Mouse (Mus musculus): ENCODE measurements around the gene Rela. TPM values are rescaled to one million over a fixed set of nuclear protein-coding genes. Genes with fewer than 3 reads are reported as not detected.

Gene Rela
- polyA plus RNA-seq, 1 experiment, result 56.5 TPM

GRCm38 (mm10) chr19:5638416-5639005 lies 1.2 kb downstream of the Rela start:
- Histone ChIP-seq H3K79me3 (ENCODE audit: low read depth) (peaks cover 12% of the 10 kb centered on the region), H3K27me3 (ENCODE audit: control insufficient read depth, insufficient read depth, insufficient read length) (no peaks in the 10 kb centered on the region), H3ac (ENCODE audit: control insufficient read depth, insufficient read length, low read depth) (peak overlapping the region; percentile 66), H3K36me3 (ENCODE audit: control insufficient read depth, insufficient read depth) (peaks cover 48% of the 10 kb centered on the region), H3K4me3 (ENCODE audit: insufficient read depth, poor library complexity, severe bottlenecking) (peak overlapping the region; percentile 75), H3K79me2 (ENCODE audit: control insufficient read depth, insufficient read depth) (peaks cover 28% of the 10 kb centered on the region)
- no peak for TF ChIP-seq MAX (IDR thresholded peaks at IDR 0.05)
- TF ChIP-seq CEBPB (IDR thresholded peaks at IDR 0.05; ENCODE audit: low read depth), result no peak
- no peak for TF ChIP-seq MYOD1 (IDR thresholded peaks at IDR 0.05; ENCODE audit: control insufficient read depth, insufficient read length, low read depth)
- TF ChIP-seq FOSL1 (IDR thresholded peaks at IDR 0.05; ENCODE audit: insufficient read depth, low read length, poor library complexity, severe bottlenecking), result no peak
- no peak for TF ChIP-seq USF1 (IDR thresholded peaks at IDR 0.05; ENCODE audit: low read depth)
- no peak for TF ChIP-seq CTCF (IDR thresholded peaks at IDR 0.05; ENCODE audit: control insufficient read depth, insufficient read depth, insufficient read length)
- no peak for TF ChIP-seq MYOG (IDR thresholded peaks at IDR 0.05; ENCODE audit: control insufficient read depth, extremely low read depth, insufficient read length)

GRCm38 (mm10) chr19:5640339-5640738 lies 3.1 kb downstream of the Rela start:
- no peak overlapping the region for H3K4me3 ChIP-seq (ENCODE audit: insufficient read depth, poor library complexity, severe bottlenecking)
- peaks cover 65% of the 10 kb centered on the region for H3K36me3 ChIP-seq (ENCODE audit: control insufficient read depth, insufficient read depth)
- H3K79me2 ChIP-seq (ENCODE audit: control insufficient read depth, insufficient read depth), result peaks cover 28% of the 10 kb centered on the region
- no peaks in the 10 kb centered on the region for H3K27me3 ChIP-seq (ENCODE audit: control insufficient read depth, insufficient read depth, insufficient read length)
- peaks cover 12% of the 10 kb centered on the region for H3K79me3 ChIP-seq (ENCODE audit: low read depth)
- no peak overlapping the region for H3ac ChIP-seq (ENCODE audit: control insufficient read depth, insufficient read length, low read depth)
- TF ChIP-seq MAX (IDR thresholded peaks at IDR 0.05) (no peak), MYOD1 (IDR thresholded peaks at IDR 0.05; ENCODE audit: control insufficient read depth, insufficient read length, low read depth) (no peak)

- no peak overlapping the region for H3ac ChIP-seq (ENCODE audit: control insufficient read depth, insufficient read length, low read depth)
- H3K4me3 ChIP-seq (ENCODE audit: insufficient read depth, poor library complexity, severe bottlenecking), result no peak overlapping the region
- H3K36me3 ChIP-seq (ENCODE audit: control insufficient read depth, insufficient read depth), result peaks cover 72% of the 10 kb centered on the region
- H3K79me3 ChIP-seq (ENCODE audit: low read depth), result peaks cover 12% of the 10 kb centered on the region
- peaks cover 28% of the 10 kb centered on the region for H3K79me2 ChIP-seq (ENCODE audit: control insufficient read depth, insufficient read depth)
- no peaks in the 10 kb centered on the region for H3K27me3 ChIP-seq (ENCODE audit: control insufficient read depth, insufficient read depth, insufficient read length)
- no peak for TF ChIP-seq CTCF (IDR thresholded peaks at IDR 0.05; ENCODE audit: control insufficient read depth, insufficient read depth, insufficient read length)
- no peak for TF ChIP-seq MAX (IDR thresholded peaks at IDR 0.05)
- TF ChIP-seq FOSL1 (IDR thresholded peaks at IDR 0.05; ENCODE audit: insufficient read depth, low read length, poor library complexity, severe bottlenecking), result no peak
- no peak for TF ChIP-seq MYOD1 (IDR thresholded peaks at IDR 0.05; ENCODE audit: control insufficient read depth, insufficient read length, low read depth)
- TF ChIP-seq CEBPB (IDR thresholded peaks at IDR 0.05; ENCODE audit: low read depth), result no peak
- TF ChIP-seq USF1 (IDR thresholded peaks at IDR 0.05; ENCODE audit: low read depth), result no peak
- no peak for TF ChIP-seq MYOG (IDR thresholded peaks at IDR 0.05; ENCODE audit: control insufficient read depth, extremely low read depth, insufficient read length)
These were observed 3.7 kb downstream of the Rela start for GRCm38 (mm10) chr19:5641021-5641420.

GRCm38 (mm10) chr19:5641641-5642040 lies 4.4 kb downstream of the Rela start:
- no peak overlapping the region for H3K4me3 ChIP-seq (ENCODE audit: insufficient read depth, poor library complexity, severe bottlenecking)
- H3K27me3 ChIP-seq (ENCODE audit: control insufficient read depth, insufficient read depth, insufficient read length), result no peaks in the 10 kb centered on the region
- peaks cover 75% of the 10 kb centered on the region for H3K36me3 ChIP-seq (ENCODE audit: control insufficient read depth, insufficient read depth)
- peaks cover 12% of the 10 kb centered on the region for H3K79me3 ChIP-seq (ENCODE audit: low read depth)
- peaks cover 28% of the 10 kb centered on the region for H3K79me2 ChIP-seq (ENCODE audit: control insufficient read depth, insufficient read depth)
- H3ac ChIP-seq (ENCODE audit: control insufficient read depth, insufficient read length, low read depth), result no peak overlapping the region
- TF ChIP-seq FOSL1 (IDR thresholded peaks at IDR 0.05; ENCODE audit: insufficient read depth, low read length, poor library complexity, severe bottlenecking) (no peak), CEBPB (IDR thresholded peaks at IDR 0.05; ENCODE audit: low read depth) (no peak), CTCF (IDR thresholded peaks at IDR 0.05; ENCODE audit: control insufficient read depth, insufficient read depth, insufficient read length) (no peak), MAX (IDR thresholded peaks at IDR 0.05) (no peak), MYOD1 (IDR thresholded peaks at IDR 0.05; ENCODE audit: control insufficient read depth, insufficient read length, low read depth) (no peak), USF1 (IDR thresholded peaks at IDR 0.05; ENCODE audit: low read depth) (no peak), MYOG (IDR thresholded peaks at IDR 0.05; ENCODE audit: control insufficient read depth, extremely low read depth, insufficient read length) (no peak)

GRCm38 (mm10) chr19:5645280-5645679 lies 8.0 kb downstream of the Rela start:
- Histone ChIP-seq H3K79me2 (ENCODE audit: control insufficient read depth, insufficient read depth) (peaks cover 2% of the 10 kb centered on the region), H3ac (ENCODE audit: control insufficient read depth, insufficient read length, low read depth) (no peak overlapping the region), H3K27me3 (ENCODE audit: control insufficient read depth, insufficient read depth, insufficient read length) (no peaks in the 10 kb centered on the region), H3K79me3 (ENCODE audit: low read depth) (no peaks in the 10 kb centered on the region), H3K36me3 (ENCODE audit: control insufficient read depth, insufficient read depth) (peaks cover 70% of the 10 kb centered on the region), H3K4me3 (ENCODE audit: insufficient read depth, poor library complexity, severe bottlenecking) (no peak overlapping the region)
- TF ChIP-seq USF1 (IDR thresholded peaks at IDR 0.05; ENCODE audit: low read depth) (no peak), MAX (IDR thresholded peaks at IDR 0.05) (no peak), MYOG (IDR thresholded peaks at IDR 0.05; ENCODE audit: control insufficient read depth, extremely low read depth, insufficient read length) (no peak), CTCF (IDR thresholded peaks at IDR 0.05; ENCODE audit: control insufficient read depth, insufficient read depth, insufficient read length) (no peak), FOSL1 (IDR thresholded peaks at IDR 0.05; ENCODE audit: insufficient read depth, low read length, poor library complexity, severe bottlenecking) (no peak), MYOD1 (IDR thresholded peaks at IDR 0.05; ENCODE audit: control insufficient read depth, insufficient read length, low read depth) (no peak), CEBPB (IDR thresholded peaks at IDR 0.05; ENCODE audit: low read depth) (no peak)
